Mouse (Mus musculus) T-cell, adult 2 months (primary cell): ENCODE measurements at regions not wholly inside any gene's neighbourhood (a gene's known extent, or its start where the extent isn't known, plus 50 kb on each side); places are given as distances from the start of the nearest gene placed in this dataset.

ENCODE experiments used
- DNase-seq: peaks from one replicate; pipeline ENCODE4 v3.0.0; 2022; ENCODE audit warnings: low spot score

DNA sequence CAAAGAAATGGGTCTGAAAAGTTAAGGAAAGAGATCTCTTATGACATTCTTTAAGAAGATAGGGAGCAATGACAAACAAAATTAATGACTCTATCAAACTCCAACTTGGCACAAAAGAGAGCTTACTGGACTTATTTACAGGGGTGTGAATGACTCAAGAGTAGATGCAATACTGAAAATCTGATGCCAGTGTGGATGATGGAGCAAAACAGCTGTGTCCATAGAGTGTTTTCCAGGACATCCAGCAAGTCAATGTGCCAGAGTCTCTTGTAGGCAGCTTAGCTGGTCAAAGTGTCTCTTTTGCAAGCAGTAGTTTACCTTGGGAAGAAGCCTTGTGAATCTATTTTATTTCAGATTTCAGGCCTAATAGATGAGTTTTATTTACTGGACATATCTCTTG is 1248.2 kb downstream of the Gsdmc2 start:
- no peak for DNase-seq

DNA sequence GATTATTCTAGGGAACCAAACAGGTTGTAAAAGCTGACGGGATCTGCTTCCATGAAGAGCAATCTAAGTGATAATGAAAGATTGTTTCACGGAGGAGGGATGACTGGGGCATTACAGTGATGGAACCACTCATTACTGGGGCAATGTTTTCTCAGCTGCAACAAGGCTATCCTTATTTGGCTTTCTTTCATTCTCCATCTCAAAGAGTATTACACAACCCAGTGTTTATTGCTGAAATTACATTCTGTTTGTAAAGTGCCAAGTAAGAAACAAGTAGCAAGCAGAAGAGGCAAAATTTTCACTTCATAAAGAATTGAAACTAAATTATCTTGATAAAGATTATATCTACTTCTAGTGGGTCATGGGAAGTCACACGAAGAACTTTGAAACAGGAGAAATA is 1256.4 kb downstream of the Gsdmc2 start:
- no peak for DNase-seq

DNA sequence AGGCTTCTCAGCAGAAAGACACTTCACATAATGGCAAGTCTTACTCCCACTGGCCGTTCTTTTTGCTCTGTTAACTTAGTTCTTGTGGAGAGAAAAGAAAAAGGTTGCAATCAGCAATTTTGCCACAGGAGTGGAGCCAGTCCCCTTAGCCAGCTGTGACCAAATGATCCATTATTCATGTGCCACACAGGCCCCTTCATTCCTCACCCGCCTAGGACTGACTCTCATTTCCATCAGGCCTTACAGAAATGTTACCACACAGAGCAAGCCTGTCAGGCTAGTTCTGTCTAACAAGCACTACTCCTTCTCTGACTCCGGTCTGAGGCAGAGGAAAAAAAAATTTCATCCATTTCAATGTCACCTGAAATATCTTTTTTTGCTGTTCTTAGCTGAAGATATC is 1266.2 kb downstream of the Gsdmc2 start:
- no peak for DNase-seq

DNA sequence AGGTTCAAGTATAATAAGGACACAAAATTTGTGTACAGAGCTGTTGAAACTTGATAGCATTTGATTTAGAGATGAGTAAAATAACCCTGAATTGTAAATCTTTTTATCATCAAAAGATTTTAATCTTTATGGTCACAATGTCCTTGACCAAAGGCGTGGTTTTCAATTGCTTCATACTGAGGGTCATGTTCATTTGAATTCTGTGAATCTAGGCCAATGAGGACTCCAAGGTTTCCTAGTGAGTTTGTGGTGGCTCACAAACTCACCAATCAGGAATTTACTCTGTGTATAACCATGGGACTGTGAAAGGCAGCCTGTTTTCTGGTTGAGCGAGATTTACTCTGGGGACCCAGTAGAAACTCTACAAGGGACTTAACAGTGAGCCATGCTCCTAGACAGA is 1269.2 kb downstream of the Gsdmc2 start:
- DNase-seq, result no peak

DNA sequence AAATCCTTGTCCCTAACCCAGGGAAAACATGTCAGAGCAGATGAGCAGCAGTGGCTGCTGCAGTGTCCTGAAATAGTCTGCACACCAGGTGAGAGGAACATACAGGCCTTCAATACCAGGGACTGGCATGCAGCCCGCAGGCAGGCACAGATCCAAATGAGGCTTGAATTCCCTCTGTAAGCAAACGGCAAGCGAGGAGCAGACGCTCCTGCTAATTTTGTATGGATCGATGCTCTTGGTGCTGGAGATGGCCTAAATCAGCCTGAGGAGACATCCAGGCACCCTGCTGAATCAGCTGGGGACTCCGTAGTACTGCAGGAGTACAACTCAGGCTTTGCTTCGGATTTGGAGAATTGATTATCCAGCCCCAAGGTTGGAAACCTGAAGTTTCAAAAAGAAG is 1273.2 kb downstream of the Gsdmc2 start:
- no peak for DNase-seq

DNA sequence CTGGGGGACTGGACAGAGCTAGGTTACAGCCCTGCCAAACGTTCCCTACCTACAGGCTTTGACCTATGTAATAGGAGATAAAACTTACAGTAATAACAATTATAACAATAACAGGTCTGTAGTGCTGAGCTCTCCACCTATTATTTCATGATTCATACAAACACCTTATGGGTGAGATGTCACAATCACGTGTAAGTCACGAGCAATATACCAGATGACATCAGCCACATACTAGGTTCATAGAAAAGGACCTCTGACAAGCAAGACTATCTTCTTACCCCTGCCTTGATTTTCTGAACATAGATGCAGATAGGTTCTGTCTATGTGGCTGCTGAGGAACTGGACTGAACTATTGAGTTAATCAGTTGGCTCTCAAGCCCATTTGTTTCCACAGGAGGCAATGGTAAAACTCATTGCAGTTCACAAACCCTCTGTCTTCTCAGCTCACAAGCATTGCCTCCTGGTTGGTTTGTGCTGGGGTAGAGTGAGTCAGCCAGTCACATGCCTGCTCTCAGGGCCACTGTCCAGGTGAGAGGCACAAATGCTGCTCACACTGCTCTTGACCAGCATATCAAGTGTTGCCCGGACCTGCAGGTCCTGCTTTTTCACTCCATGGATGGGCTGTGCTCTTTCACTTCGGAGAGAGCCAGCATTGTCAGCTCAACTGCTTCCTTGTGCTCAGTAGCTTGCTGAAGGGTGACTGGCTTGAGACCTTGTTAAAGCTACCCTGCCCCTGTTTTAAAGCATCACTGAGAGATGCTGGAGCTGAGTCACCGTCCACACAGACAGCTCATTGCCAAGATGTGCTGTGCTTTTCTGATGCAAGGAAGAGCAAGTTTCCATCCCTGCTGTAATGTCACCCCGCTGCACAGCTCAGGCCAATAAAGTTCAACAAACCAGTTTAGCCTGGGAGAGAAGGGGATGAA is 1275.9 kb downstream of the Gsdmc2 start:
- no peak for DNase-seq

DNA sequence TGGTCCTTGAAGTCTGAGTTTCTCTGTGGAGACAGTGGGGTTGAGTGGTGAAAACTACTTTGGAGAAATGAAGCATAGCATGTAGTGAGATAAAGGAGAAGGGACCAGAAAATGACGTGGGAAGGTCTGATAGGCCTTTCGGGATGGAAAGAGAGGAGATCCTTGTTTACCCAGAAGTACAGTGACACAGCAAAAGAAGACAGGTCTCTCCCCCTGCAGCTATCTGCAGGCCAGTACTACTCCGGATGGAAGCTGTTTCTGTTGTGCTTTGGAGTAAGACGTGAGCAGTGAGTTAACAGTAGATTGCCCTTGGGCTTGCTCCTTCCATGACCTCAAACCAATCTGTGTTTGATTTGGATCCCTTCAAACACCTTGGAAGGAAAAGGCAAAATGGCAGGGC is 1277.5 kb downstream of the Gsdmc2 start:
- no peak for DNase-seq

DNA sequence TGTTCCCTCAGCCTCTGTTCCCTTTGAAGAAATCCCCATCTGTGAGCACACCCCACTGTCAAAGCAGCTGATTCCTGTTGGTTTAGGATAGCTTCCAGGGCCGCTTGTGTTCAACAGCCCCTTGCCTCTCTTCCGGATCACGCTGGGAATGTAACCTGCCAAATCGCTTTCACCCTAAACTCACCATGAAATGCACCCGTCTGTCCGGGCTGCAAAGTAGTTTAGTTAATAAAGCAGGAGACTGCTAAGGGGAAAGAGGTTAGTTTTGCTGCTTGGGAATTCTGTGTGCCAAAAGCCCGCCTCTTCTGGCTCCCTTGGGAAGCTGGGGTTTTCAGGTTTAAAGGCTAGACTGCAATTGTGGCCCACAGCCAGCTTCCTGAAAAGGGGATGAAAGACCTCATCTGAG is 1278.9 kb downstream of the Gsdmc2 start:
- no peak for DNase-seq

DNA sequence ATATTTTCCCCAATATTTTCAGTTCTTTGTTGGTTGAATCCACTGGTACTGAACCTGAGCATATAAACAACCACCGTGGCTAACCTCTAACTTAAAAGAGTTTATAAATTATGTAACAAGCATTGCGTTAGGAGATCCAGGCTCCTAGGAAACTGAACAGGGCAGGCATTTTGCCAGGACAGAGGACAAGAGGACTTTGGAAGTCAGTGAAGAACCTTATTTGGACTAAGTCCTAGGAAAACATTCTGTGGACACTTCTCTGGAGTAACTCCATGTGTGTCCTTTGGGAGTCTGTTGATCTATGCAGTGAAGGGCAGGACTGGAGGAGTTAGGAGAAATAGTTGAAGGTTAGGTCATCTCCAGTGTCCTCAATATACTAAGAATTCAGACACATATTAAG is 1311.7 kb downstream of the Gsdmc2 start:
- no peak for DNase-seq

DNA sequence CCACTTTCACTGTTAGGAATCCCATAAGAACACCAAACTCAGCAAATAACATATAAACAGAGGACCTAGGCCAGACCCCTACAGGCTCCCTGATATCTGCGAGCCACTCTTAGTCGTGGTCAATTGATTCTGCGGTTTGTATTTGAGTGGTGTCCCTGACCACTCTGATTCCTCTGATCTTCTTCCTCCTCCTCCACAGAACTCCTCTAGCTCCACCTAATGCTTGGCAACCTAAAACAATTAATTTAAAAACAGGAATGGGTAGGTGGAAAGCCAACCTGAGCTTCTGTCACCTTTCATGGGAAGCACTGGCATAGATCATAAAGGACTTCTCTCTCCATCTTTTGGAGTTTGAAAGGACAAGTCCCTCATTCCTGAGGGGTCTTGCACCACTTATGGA is 1316.0 kb downstream of the Gsdmc2 start:
- DNase-seq, result no peak

DNA sequence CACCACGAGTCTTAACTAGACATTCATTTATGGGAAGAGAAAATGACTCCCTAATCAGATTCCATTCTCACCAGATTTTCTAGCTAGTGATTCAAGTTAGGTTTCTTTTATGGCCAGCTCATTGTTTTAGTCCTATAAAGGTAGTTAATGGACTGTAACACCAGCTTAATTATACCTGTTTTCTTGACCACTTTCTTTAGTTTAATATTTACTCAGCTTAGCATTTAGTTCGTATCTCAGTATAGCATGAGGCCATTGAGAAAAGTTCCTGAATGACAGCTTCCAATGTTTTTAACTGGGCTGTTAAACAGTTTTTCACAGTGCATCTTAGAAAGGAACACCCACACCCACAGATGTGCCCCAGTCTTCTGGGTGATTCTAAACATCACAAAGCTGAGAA is 1320.3 kb downstream of the Gsdmc2 start:
- no peak for DNase-seq

DNA sequence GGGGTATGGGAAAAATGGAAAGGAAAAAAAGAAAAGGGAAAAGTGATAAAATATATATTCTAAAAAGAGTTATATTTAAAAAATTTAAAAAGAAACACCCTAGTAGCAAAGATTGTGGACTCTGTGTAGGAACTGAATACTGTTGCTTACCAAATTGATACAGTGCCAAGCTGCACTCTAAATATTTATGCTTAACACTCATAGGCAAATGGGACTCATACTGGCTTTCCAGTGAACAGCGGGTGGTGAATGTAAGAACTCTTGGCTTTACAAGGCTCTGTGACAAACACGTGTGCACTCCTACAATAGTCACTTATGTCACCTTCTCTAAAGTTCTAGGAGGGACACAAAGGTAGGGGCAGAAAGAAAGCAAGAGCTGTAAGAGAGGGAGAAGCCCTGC is 1320.8 kb downstream of the Gsdmc2 start:
- no peak for DNase-seq

DNA sequence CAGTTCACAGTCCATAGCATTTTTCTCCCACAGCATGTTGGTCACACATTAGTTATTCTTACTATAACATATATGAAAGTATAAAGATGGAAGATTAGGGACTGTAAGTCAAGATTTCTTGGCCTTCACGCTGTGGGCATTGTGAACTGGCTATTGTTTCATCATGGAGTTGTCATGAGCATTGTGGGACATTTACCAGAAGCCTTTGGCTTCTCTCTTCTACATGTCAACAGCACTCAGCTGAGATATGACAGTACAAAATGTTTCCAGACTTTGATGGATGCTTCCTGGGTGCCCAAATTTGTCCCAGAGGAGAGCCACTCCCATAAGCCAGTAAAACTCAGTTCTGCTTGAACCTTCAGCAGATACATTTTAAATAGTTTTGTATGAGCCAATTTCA is 1331.5 kb downstream of the Gsdmc2 start:
- DNase-seq, result no peak

DNA sequence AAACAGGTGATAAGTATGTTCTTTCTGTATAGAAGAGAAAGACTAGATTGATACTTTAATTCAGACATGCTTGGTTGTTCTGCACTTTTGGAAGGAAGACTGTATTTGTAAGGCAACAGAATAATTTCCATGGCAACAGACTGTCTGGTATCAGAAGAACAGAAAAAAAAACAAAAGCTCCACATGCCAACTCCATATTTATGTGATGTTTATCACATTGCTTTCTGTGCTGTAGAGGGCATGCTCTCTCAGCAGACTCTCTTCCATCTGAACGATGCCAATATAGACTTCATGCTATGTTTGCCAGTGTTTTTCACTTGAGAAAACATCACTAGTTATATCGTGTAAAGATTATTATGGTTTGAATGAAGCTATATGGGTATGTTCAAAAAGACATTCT is 1333.5 kb downstream of the Gsdmc2 start:
- DNase-seq, result no peak

DNA sequence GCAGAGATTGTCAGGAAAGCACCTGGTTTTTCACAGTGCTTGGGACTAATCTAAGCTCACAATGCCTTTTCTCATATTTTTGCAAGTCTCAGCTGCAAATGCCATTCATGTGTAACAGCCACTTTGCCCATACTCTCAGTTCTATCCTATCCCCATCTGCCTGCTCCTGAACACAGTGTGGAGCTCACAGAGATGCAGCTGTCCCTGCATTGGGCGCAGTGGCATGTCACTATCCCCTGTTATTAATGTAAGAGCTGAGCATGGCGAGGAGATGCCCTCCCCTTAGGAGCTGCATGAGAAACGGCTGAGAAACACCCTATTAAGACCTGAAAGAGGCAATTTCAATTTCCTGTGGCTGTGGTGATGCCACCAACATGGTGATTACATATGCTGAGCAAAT is 1341.1 kb downstream of the Gsdmc2 start:
- DNase-seq, result no peak

DNA sequence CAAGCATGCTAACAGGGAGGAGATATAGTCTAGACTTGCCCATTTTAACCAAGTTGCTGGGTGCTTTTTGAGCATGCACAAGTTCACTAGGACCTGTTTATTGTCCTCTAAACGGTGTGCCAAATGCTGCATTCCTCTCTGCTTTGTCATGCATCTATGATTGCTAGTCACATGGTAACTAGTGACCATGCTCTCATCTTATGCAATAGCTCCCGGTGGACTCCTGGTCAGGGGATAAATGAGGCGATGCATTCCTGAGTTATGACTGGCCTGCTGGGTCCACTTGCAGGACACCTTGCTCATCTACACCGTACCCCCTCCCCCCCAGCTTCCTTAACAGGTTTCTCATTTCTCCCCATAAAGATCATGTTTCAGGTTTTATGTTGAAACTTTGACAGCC is 1344.0 kb downstream of the Gsdmc2 start:
- DNase-seq, result no peak

DNA sequence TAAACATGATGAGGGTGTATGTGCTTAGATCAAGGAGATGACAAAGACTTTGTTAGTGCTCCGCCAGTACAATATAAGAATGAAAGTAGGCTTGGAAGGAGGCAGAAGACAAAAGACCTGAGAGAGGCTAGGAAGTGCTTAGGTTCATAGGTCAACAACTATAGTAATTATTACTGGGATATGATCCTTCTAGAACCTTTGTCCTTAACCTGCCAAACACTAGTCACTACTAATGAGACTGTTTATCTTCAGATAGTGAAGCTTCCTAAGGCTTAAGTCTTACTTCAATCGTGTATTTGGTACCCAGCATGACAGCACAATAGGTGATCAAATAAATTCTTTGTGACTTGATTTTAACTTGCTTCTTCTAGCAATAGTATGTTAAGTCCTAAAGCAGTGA is 1344.5 kb downstream of the Gsdmc2 start:
- DNase-seq, result no peak

DNA sequence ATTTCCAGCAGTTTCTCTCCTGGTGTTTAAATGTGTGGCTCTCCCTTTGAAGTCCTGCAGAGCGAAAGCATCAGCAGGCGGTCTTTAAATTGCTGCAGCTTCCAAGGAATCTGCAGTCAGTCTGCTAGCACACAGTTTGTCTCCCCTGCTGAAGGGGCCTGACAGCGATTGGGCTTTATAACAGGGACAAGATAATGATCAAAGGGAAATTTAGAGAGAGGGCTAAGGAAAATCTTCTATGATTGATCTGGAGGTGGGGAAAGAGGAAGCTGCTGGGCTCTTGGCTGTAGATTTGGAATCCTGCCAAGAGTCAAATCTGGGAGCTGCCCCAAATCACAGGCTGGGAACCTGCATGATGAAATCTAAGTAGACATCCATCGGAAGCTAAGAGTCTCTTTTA is 1348.8 kb downstream of the Gsdmc2 start:
- no peak for DNase-seq

DNA sequence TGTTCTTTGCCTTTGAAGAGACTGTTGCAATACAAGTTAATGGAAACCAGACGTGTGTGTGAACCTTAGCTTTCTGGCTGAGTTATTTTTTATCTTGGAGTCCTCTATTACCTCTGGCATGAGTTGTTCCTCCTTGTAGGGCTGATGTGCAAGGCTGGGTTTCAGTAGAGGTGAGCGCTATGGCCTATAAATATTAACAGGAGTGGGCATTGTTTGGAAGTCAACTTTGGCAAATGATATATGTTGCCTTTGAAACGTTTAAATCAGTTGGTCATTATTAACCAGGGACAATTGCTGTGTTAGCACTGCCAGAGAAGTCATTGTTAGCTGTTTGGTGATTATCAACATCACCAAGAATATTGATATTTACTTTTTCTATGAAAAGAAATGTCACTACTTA is 1352.6 kb downstream of the Gsdmc2 start:
- DNase-seq, result no peak

DNA sequence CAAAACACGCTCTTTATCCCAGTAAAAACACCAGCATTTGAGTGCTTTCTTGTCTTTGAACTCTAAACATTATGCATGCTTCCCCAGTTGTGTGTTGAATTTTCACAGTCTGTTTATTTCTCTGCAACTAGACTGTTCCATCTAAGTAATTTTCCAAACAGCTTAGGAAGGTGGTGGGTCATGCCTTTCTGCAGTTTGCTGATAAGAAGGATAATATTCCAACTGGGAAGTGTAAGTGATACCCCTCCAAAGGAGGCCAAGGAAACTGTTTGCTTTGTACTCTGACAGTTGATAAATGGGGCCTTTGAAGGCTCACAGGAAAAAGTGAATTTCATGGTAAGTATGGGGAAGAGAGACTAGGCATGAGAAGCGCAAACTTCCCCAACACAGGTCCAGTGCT is 1354.4 kb downstream of the Gsdmc2 start:
- DNase-seq, result no peak

DNA sequence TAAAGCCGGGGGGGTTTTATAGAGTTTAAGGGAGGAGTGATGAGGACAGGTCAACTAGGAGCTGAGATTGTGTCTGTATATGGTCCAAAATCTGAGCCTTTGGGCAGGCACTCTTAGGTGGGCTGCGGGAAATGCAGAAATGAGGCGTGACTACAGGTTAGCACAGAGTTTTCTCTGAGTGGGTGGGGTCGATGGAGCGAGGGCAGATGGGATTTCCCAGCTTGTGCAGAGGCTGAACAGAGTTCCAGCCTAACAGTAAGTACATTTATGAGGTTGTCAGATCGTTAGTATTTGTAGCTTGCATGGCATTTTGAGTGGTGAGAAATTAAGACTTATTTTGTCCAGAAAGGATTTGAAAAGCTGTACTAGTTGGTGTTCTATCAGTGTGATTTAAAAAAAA is 1358.4 kb downstream of the Gsdmc2 start:
- DNase-seq, result no peak

DNA sequence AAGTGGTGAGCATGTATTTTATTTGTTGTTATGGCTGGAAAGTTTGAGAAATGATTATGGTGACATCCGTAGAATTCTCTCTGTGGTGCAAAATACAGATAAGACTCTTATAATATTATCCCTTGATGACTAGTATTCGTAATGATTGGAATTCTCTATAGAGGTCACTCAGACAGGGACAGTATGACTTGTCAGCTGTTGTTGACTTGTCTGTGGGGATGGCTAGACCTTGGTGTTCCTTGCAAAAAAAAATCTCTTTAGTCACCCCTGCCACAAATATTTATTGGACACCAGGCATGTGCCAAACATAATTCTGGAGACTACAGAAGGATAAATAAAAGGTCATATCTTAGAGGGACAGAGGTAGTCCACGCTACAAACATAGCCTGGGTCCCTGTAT is 1360.6 kb downstream of the Gsdmc2 start:
- DNase-seq, result no peak

DNA sequence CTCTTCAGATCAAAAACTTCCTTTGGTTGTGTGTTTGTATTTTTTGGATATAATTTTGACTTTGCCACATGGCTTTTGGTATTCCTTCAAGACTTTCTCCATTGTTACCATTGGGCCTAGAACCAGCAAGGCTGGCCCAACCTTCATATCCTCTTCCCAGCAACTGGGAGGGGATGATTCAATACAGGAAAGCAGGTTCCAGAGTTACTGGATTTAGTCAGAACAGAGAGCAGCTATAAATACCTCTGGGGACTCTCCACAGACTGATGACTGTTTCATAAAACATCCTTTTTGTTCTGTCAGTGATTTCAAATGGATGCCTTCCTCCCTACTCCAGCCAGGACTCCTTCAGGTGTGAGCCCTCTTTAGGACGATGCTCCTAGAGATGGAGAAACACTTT is 1361.4 kb downstream of the Gsdmc2 start:
- DNase-seq, result no peak

DNA sequence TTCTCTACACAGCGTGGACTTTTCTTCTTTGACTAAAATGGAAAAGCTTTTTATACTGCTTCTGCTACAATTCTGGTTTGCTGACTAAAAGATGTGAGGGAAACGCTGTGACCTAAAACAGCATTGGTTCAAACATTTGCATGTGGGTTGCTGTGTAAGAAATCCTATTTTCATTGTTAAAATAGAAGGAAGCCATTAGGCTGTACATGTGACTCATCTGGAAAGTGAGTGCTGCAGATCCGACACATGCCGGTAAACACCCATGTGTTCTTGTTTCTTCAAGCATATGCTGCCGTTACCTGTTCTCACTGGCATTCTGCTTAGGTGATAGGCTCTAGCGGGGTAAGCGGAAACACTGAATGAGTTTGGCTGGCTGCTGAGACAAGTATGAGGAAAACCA is 1362.6 kb downstream of the Gsdmc2 start:
- DNase-seq, result no peak
